Mouse (Mus musculus) heart, postnatal 14 days (tissue): Measurements from ENCODE around the gene Hpse2. TPM values are rescaled to one million over a fixed set of nuclear protein-coding genes. Genes with fewer than 3 reads are reported as not detected.
"Not testable (repeated sequence)": the region's sequence is repeated elsewhere in the genome, so short reads cannot be mapped to it uniquely, and the experiment has no call there.

Experiments
- DNase-seq, 2 experiments: peaks; one replicate each; pipeline ENCODE4 v3.0.0; 2021 to 2022
- intact Hi-C: fragments of 180-260 bp; cut with DNase I; formaldehyde crosslinking; loops from one replicate; pipeline ENCODE4 v1.15.1; 2025
- long read RNA-seq, 2 experiments: library from polyadenylated mRNA; stranded (forward); transcript quantifications; one replicate each; pipeline ENCODE4 v2.0.0; 2021
- total RNA-seq, 2 experiments: library from RNA; stranded (reverse); gene quantifications; 2 replicates each; pipeline ENCODE4 v1.2.3; 2021

The Hpse2 gene
- total RNA-seq: under 1 TPM; 0.22 to 0.44 TPM
- long read RNA-seq, experiment 1: 0 reads
- long read RNA-seq, experiment 2, partial matches to known transcripts: 0 of 1 reads
- long read RNA-seq, experiment 2, other reads (novel, unspliced or antisense): 1 of 1 reads

DNA sequence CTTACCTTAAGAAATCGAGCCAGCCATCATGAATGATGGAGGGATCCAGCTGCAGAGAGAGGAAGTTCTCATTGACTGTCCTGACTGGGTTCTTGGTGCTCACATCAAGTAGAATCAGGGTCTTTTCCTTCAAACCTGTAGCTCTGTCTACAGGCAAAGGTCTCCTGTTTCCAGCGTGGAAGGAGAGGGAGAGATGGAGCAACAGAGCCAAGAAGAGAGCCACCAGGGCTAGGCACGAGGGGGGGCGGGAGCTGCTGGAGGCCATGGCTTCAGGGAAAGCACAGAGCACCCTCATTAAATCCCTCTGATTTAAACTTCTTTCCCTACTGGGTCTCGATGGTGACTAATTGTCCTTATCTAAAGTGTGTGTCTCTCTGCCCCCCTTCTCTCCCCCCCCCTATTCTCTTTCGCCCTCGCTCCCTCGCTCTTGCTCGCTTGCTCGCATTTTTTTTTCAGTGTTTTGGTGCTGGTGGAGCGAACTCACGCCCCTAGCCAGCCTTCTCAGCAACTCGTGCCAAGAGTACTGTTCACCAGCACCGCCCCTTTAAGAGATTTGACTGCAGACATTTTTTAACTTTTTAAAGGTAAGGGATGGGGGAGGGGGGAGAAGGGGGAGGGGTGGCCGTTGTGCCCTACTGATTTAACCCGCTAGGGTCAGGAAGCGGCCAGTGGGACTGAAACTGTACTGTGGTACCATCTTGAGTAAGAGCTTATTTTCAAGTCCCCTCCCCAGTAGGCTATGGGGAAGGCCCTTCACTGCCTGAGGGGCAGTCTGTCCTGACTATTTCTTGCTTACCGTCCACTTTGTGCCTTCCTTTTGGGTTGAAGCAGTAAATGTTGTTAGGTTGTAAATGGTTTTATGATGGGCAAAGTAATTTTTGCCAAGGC is at the start of gene Hpse2:
Gene Hpse2 (minus strand): TSS at position 339 of the 888 bp plus-strand sequence.
- DNase-seq: peak in 1 of 2 experiments; percentile 19

DNA sequence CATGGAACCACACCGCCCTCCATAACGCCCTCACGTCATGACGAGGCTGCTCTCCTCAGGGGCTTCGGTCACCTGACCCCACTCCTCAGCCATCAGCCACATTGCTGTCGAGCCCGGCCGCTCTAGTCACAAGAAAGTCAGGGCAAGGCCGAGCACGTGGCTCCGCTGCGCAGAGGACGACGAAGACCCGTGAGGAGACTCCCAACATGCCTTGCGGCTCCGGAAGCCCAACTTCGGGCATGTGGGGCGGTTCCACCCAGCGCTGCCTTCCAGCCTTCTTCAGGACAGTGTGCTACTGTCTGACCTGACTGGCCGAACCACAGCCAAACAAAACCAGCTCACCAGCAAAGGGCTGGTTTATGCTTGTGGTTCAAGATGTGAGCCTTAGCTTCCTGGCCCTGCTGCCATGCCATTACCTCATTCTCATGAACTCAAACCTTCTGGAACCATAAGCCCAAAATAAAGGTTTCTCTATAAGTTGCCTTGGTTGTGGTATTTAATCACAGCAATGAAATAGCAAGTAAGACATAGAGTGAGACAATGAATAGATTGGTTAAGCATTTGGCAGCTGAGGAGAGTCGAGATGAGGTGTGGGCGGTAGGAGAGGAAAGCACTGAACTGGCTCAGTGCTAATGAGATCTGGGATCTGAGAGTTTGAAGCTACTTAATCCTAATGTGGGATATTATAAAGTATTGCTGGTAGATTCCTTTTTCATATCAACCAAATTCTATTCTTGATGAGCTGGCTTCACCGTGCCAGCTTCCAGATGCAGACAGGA is 39.5 kb upstream of the Hpse2 start:
- DNase-seq: no peak
- intact Hi-C loops: no loop called here

More for the DNA sequence above, at the start of gene Hpse2:
- intact Hi-C loops: no loop called here

DNA sequence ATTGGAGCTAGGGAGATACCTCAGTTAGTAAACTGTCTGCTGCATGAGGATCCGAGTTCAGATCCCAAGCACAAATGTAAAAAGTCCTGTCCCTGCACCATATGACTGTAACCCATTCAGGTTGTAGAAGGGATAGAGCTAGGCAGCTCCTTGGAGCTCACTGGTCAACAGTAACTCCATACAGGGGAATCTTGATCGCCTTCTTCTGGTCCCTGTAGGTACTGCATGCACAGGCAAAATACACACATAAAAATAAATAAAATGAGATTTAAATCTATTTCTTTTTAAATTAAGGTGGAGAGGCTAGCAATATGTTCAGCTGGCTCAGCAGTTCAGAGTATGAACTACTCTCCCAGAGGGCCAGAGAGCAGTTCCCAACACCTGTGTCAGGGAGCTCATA is 35.9 kb upstream of the Hpse2 start:
- no peak for DNase-seq
- intact Hi-C loops: no loop called here

DNA sequence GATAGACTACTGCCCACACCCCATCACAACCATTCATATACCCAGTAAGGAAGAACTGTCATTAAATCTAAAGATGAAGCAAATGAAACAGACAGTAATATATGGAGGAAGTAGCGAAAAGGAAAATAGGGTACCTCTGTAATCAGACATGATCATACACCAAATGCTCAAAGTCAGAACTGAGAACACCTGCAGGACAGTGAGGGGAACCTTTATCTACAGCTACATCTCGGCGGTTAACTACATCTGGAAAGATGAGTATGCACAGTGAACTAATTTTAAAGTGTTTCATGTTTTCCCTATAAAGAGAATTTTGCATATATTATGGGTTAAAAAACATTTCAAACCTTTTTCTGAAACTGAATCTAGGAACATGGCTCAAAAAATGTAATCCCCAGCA is 32.4 kb upstream of the Hpse2 start:
- DNase-seq: no peak
- intact Hi-C loops: no loop called here

- intact Hi-C loops: no loop called here
Observed at GRCm38 (mm10) chr19:43415565-43415964, 27.4 kb upstream of the Hpse2 start.

DNA sequence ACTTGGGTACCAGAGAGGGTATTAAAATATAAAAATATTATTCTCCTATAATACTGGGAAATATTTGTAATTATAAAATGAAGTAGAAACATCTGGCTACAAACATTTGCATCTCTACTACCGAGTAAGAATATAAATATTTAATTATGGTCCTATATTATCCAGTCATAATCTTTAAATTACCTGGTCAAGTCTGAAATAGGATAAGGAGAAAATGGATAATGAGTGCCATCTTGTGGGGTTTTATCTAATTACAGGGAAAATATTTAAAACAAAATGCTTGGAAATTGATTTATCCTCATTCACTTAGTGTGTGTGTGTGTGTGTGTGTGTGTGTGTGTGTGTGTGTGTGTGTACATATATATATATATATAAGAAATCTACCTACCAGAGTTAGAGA is 19.0 kb upstream of the Hpse2 start:
- DNase-seq: no peak
- intact Hi-C loops: no loop called here

More at GRCm38 (mm10) chr19:43415565-43415964, 27.4 kb upstream of the Hpse2 start:
- no peak for DNase-seq

- intact Hi-C loops: loop anchor here (1.0 to 5.0 kb wide), 2 partner anchors 369 to 601 kb away; no protein-coding TSS in a partner anchor
- peak; percentile 18 to 63 for DNase-seq
Observed at GRCm38 (mm10) chr19:43396327-43396726, 8.2 kb upstream of the Hpse2 start.

DNA sequence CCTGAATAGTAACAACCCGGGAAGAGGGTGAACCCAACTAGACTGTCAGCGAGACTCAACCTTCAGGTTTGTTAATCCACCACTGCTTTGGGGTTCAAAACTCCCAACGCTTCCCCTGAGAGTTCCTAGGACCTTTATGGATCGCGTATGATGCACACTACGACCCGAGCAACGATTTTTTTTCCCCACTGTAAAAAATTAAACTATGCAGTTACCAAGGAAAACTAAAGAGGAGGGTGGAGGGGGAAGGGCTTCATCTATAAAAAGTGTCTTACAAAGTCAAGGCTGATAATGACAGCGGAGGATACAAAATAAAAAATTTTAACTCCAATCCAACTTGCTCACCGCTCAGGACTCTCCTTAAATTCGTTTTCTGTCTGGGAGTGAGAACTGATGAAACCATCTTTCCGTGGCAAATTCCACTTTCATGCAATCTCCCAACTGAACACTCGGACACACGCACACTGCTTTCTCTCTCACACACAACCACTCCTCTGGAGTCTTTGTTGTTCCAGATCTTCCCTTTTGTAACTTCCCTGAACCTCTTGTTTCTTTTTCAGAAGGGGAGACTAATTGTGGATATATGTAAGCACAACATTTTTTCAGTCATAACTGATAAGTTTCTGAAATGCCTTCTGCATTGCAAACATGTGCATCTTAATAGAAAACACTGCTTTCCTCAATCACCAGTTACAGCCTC is 934 bp downstream of the Hpse2 start:
- intact Hi-C loops: no loop called here
- DNase-seq: no peak

- intact Hi-C loops: no loop called here
- DNase-seq: peak in 1 of 2 experiments; percentile 5
Observed at GRCm38 (mm10) chr19:43386041-43386952, 1.9 kb downstream of the Hpse2 start.

- DNase-seq: no peak
Observed at GRCm38 (mm10) chr19:43385451-43385850, 2.7 kb downstream of the Hpse2 start.

DNA sequence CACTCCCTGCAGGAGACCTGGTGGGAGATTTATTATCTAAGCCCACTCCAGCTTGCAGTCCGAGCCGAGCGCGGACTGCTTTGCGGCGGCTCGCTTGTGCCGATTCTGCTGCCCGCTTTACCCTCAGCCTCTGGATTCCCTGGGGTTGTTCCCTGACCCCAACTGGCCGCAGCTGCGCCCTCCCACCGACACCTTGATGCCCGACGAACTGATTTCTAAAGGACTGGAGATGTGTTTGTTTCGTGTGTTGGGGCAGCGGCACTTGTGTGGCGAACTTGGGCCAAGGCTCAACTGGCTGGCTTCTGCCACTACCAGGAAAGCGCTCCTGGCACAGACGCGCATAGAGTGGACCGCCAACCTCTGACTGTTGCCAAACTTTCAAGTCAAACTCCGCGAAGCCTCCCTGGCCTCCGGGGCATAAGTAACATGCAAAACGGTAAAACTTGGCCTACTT is 3.1 kb downstream of the Hpse2 start:
- intact Hi-C loops: no loop called here
- peak; percentile 25 to 43 for DNase-seq

More at GRCm38 (mm10) chr19:43385451-43385850, 2.7 kb downstream of the Hpse2 start:
- intact Hi-C loops: no loop called here

DNA sequence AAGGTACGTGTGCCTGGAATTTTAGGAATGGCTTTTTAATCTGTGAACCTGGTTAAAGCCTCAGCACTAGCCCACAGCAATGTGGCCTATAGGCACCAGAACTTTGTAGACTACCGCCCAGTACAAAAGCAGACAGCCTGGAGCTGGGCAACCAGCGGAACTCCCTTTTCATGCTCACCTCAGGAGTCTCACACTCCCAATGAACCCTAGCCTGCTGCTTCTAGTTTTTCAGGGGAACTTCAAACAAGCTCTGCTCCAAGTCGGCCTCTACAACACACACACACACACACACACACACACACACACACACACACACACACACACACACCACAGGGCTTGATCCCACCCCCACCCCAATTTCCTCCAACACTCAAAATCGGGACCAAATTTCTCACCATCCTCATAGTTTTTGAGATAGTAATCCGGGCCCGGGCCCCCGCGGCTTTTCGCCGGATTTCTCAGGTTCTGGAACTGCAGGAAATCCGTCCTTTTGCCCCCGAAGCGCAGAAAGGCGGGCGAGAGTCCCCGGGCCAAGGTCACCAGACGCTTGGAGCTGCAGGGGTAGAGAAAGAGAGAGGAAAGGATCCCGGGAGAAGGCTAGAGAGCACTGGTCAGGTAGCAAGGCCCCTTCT is 3.7 kb downstream of the Hpse2 start:
- no peak for DNase-seq
- intact Hi-C loops: no loop called here

- DNase-seq: no peak
- intact Hi-C loops: no loop called here
Observed at GRCm38 (mm10) chr19:43358830-43359229, 29.3 kb downstream of the Hpse2 start.

- peak; percentile 20 to 39 for DNase-seq
Observed at GRCm38 (mm10) chr19:43311125-43311524, 77.0 kb downstream of the Hpse2 start.

GRCm38 (mm10) chr19:43306756-43307155 is 81.4 kb downstream of the Hpse2 start:
- intact Hi-C loops: no loop called here
- DNase-seq: no peak

More at GRCm38 (mm10) chr19:43311125-43311524, 77.0 kb downstream of the Hpse2 start:
- intact Hi-C loops: loop anchor here (1.0 to 2.0 kb wide), 2 partner anchors 284 to 516 kb away; no protein-coding TSS in a partner anchor

GRCm38 (mm10) chr19:43281336-43281735 is 106.8 kb downstream of the Hpse2 start:
- DNase-seq, intact Hi-C loops: not testable (repeated sequence)

DNA sequence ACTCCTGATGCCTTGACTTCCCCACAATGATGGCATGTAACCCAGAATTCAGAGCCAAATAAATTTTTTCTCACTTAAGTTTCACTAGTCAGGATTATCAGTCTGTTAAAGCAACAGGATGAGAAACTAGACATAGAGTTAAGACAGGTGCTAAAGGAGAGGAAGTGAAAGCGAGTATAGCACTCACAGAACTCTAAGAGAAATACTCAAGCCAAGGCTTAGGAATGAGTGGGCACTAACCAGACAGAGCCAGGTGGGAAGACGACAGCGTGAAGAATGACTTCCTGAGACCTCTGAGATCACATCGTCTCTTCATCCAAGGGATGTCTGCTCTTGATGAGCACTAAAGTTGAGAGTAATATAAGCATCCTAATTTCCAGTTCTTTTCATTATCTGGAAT is 144.2 kb downstream of the Hpse2 start:
- intact Hi-C loops: no loop called here
- no peak for DNase-seq

GRCm38 (mm10) chr19:43231711-43232110 is 156.4 kb downstream of the Hpse2 start:
- no peak for DNase-seq
- intact Hi-C loops: no loop called here

- peak in 1 of 2 experiments; percentile 6 for DNase-seq
- intact Hi-C loops: no loop called here
Observed at GRCm38 (mm10) chr19:43193562-43193961, 194.6 kb downstream of the Hpse2 start.
